Mouse (Mus musculus) CH12.LX (cell line): ENCODE measurements around the gene Tmem35b. TPM values are rescaled to one million over a fixed set of nuclear protein-coding genes. Genes with fewer than 3 reads are reported as not detected.

ENCODE experiments used
- DNase-seq: peaks from one replicate; pipeline ENCODE4 v3.0.0-alpha.2; 2013; ENCODE audit errors: extremely low read depth
- H3K27ac ChIP-seq: 2 replicates; pipeline ENCODE4 v1.5.1; 2012; ENCODE audit warnings: low read depth, mild to moderate bottlenecking, control low read depth, moderate library complexity; ENCODE audit not compliant: insufficient read depth
- H3K27me3 ChIP-seq: replicated peaks from 2 replicates; pipeline ENCODE3; 2012; ENCODE audit warnings: inconsistent platforms
- H3K36me3 ChIP-seq, 2 experiments: replicated peaks in 1 of 2; 2 replicates each; pipeline versions ENCODE3 to v1.6.1; 2012; ENCODE audit warnings: inconsistent platforms in 1 of 2, low read length in 1 of 2, mild to moderate bottlenecking in 1 of 2, mixed read lengths in 1 of 2, moderate library complexity in 1 of 2; ENCODE audit not compliant: control insufficient read depth in 1 of 2, insufficient read depth in 1 of 2
- H3K4me1 ChIP-seq, 2 experiments: 2 replicates each; pipeline ENCODE4 v1.6.1; 2012; ENCODE audit warnings: inconsistent platforms in 1 of 2, moderate library complexity in 1 of 2; ENCODE audit not compliant: insufficient read depth in 2 of 2, control insufficient read depth in 1 of 2
- H3K4me2 ChIP-seq: 2 replicates; pipeline ENCODE4 v1.6.1; 2012; ENCODE audit warnings: low read depth, mild to moderate bottlenecking, control low read depth; ENCODE audit not compliant: poor library complexity, insufficient read depth, severe bottlenecking
- H3K4me3 ChIP-seq, 3 experiments: fragments of 150-350 bp in 1 of 3; sonication (generic) in 1 of 3; replicated peaks in 1 of 3; 2 replicates each; pipeline versions ENCODE3 to v1.5.1; 2011 to 2012; ENCODE audit warnings: low read depth in 2 of 3, low read length in 2 of 3, mild to moderate bottlenecking in 2 of 3, moderate library complexity in 2 of 3, control low read depth in 1 of 3, improper control_type of control experiment in 1 of 3, inconsistent platforms in 1 of 3, mixed read lengths in 1 of 3; ENCODE audit not compliant: poor library complexity in 1 of 3
- H3K79me2 ChIP-seq: replicated peaks from 2 replicates; pipeline ENCODE4 v1.6.1; 2012; ENCODE audit warnings: mild to moderate bottlenecking, moderate library complexity; ENCODE audit not compliant: control insufficient read depth, poor library complexity, insufficient read depth, severe bottlenecking; ENCODE audit errors: extremely low read depth
- H3K9ac ChIP-seq: 2 replicates; pipeline ENCODE4 v1.6.1; 2012; ENCODE audit warnings: low read depth, mild to moderate bottlenecking, control low read depth, moderate library complexity; ENCODE audit not compliant: insufficient read depth
- H3K9me3 ChIP-seq: replicated peaks from 2 replicates; pipeline ENCODE3; 2012; ENCODE audit warnings: low read length, inconsistent platforms, mixed read lengths
- CHD1 ChIP-seq: IDR thresholded peaks from 2 replicates; pipeline ENCODE4 v1.6.1; 2012; ENCODE audit warnings: low read depth, low read length, improper control_type of control experiment, inconsistent platforms
- CTCF ChIP-seq, 2 experiments: IDR thresholded peaks in 1 of 2; conservative IDR thresholded peaks in 1 of 2; 2 replicates each; pipeline ENCODE4 v1.5.1; 2011 to 2012; ENCODE audit warnings: low read depth in 2 of 2, low read length in 2 of 2, improper control_type of control experiment in 1 of 2, inconsistent platforms in 1 of 2, mild to moderate bottlenecking in 1 of 2, moderate library complexity in 1 of 2
- EP300 ChIP-seq: IDR thresholded peaks from 2 replicates; pipeline ENCODE4 v1.6.1; 2011; ENCODE audit warnings: low read length, improper control_type of control experiment
- ETS1 ChIP-seq: conservative IDR thresholded peaks from 2 replicates; pipeline ENCODE4 v1.6.1; 2012; ENCODE audit warnings: low read depth, mild to moderate bottlenecking, inconsistent platforms, low read length, improper control_type of control experiment, moderate library complexity
- HCFC1 ChIP-seq: IDR thresholded peaks from 2 replicates; pipeline ENCODE4 v1.6.1; 2012; ENCODE audit warnings: low read depth, mild to moderate bottlenecking, inconsistent platforms, low read length, improper control_type of control experiment
- MEF2A ChIP-seq: IDR thresholded peaks from 2 replicates; pipeline ENCODE4 v1.6.1; 2014; ENCODE audit warnings: low read depth, mild to moderate bottlenecking, inconsistent platforms, low read length, improper control_type of control experiment, borderline replicate concordance
- MYC ChIP-seq: IDR thresholded peaks from 2 replicates; pipeline ENCODE4 v1.6.1; 2011; ENCODE audit warnings: low read depth, mild to moderate bottlenecking, improper control_type of control experiment, low read length
- POLR2A ChIP-seq: IDR thresholded peaks from 2 replicates; pipeline ENCODE4 v1.6.1; 2011; ENCODE audit warnings: low read depth, mild to moderate bottlenecking, improper control_type of control experiment, low read length
- SMC3 ChIP-seq: IDR thresholded peaks from 2 replicates; pipeline ENCODE4 v1.6.1; 2011; ENCODE audit warnings: low read depth, low read length, improper control_type of control experiment
- ZKSCAN1 ChIP-seq: IDR thresholded peaks from 2 replicates; pipeline ENCODE4 v1.6.1; 2012; ENCODE audit warnings: low read depth, inconsistent platforms, low read length, improper control_type of control experiment, borderline replicate concordance
- ZMIZ1 ChIP-seq: IDR thresholded peaks from 2 replicates; pipeline ENCODE4 v1.6.1; 2012; ENCODE audit warnings: low read depth, mild to moderate bottlenecking, inconsistent platforms, low read length, improper control_type of control experiment
- dilution Hi-C: fragments of 300-500 bp; cut with MboI; formaldehyde crosslinking; loops from 2 replicates; pipeline ENCODE4 v1.14.3; 2020; ENCODE audit warnings: low sequenced_read_pairs; ENCODE audit not compliant: extremely low pct_unique_long_range_greater_than_20kb, extremely low pct_ligation_motif_present
- in situ Hi-C: fragments of 300-500 bp; cut with MboI; formaldehyde crosslinking; loops from 3 replicates; pipeline ENCODE4 v1.14.3; 2019; ENCODE audit warnings: low sequenced_read_pairs, low pct_ligation_motif_present, low pct_unique_long_range_greater_than_20kb, mixed read lengths
- polyA plus RNA-seq: library from polyadenylated mRNA; unstranded; fragments of >175 nt; gene quantifications from 2 replicates; pipeline ENCODE4 v1.2.1, GENCODE M21; 2012; ENCODE audit warnings: low read depth; ENCODE audit not compliant: insufficient read length
- total RNA-seq, 2 experiments: library from RNA; depleted of rRNA; stranded (reverse); fragments of 300-350 nt in 1 of 2; fragments of >200 nt in 1 of 2; gene quantifications; 2 replicates each; pipeline ENCODE4 v1.2.3; 2012 to 2014

The Tmem35b gene
- total and polyA plus RNA-seq, 3 experiments: 7.1 to 14.2 (median 9.4) TPM

- dilution Hi-C loops (no loop called here), in situ Hi-C loops (no loop called here)
- no peak overlapping the region for H3K4me3 ChIP-seq
- TF ChIP-seq SMC3 (no peak), HCFC1 (no peak), EP300 (no peak), MEF2A (no peak)
- TF ChIP-seq, all 38 proteins: peak for 0
- no peak overlapping the region for H3K27ac ChIP-seq
- H3K79me2 ChIP-seq: no peaks in the 10 kb centered on the region
- H3K27me3 ChIP-seq: peaks cover 41% of the 10 kb centered on the region
- no peaks in the 10 kb centered on the region for H3K9me3 ChIP-seq
- H3K9ac ChIP-seq: no peak overlapping the region
- no peak overlapping the region for H3K4me2 ChIP-seq
- no peaks in the 10 kb centered on the region for H3K36me3 ChIP-seq
- H3K4me1 ChIP-seq: no peaks in the 10 kb centered on the region
- no peak for DNase-seq
These were observed 26.5 kb downstream of the Tmem35b start for GRCm38 (mm10) chr4:127150031-127150430.

DNA sequence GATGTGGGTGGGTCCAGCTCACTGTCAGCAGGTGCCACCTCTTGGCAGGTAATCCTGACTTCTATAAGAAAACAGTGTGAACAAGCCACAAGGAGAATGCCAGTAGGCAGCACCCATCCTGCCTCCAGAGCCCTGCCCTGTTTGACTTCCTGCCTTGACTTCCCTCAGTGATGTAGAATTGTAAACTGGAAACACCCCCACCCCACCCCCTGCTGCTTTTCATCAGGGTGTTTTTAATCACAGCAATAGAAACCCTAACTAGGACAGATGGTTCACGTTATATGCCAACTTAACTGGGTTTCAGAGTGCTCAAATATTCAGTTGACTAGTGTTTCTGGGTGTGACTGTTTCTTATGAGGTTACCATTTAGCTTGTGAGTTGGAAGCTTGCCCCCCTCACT, 29.9 kb downstream of the Tmem35b start:
- H3K4me3 ChIP-seq: no peak overlapping the region
- peaks cover 31% of the 10 kb centered on the region for H3K27me3 ChIP-seq
- no peaks in the 10 kb centered on the region for H3K79me2 ChIP-seq
- H3K27ac ChIP-seq: no peak overlapping the region
- no peaks in the 10 kb centered on the region for H3K4me1 ChIP-seq
- no peak for DNase-seq
- TF ChIP-seq ZMIZ1: no peak
- no peak overlapping the region for H3K4me2 ChIP-seq
- in situ Hi-C loops: no loop called here
- no peaks in the 10 kb centered on the region for H3K36me3 ChIP-seq
- no peak overlapping the region for H3K9ac ChIP-seq
- dilution Hi-C loops: no loop called here
- peaks cover 5% of the 10 kb centered on the region for H3K9me3 ChIP-seq

GRCm38 (mm10) chr4:127155757-127156156, 32.3 kb downstream of the Tmem35b start:
- Histone ChIP-seq H3K4me2 (no peak overlapping the region), H3K79me2 (no peaks in the 10 kb centered on the region), H3K9ac (no peak overlapping the region), H3K36me3 (no peaks in the 10 kb centered on the region), H3K9me3 (peaks cover 5% of the 10 kb centered on the region), H3K27ac (no peak overlapping the region), H3K27me3 (peaks cover 21% of the 10 kb centered on the region), H3K4me1 (no peaks in the 10 kb centered on the region), H3K4me3 (no peak overlapping the region)
- in situ Hi-C loops: no loop called here
- TF ChIP-seq CHD1 (no peak), CTCF (conservative IDR thresholded peaks at IDR 0.05 in 1 of 2, IDR thresholded peaks at IDR 0.05 in 1 of 2; ENCODE audit: low read depth in 2 of 2, low read length in 2 of 2) (peak; percentile 14 to 36; a peak in 2 of 4 replicates)
- dilution Hi-C loops: no loop called here
- peak; percentile 12 for DNase-seq

DNA sequence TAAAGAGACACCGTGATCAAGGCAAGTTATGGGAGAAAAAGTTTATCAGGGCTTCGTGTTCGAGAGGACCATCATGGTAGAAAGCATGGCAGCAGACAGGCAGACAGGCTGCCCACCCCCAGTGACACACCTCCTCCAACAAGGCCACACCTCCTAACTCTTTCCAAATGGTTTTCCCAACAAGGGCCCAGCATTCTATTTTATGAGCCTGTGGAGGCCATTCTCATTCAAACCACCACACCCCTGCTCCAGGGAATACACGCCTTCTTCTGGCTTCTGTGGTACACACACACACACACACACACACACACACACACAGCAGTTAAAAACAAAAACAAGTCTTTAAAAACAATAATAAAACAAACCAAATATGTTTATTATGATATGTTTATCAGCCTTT, 34.3 kb downstream of the Tmem35b start:
- Histone ChIP-seq H3K9ac (no peak overlapping the region), H3K9me3 (peaks cover 5% of the 10 kb centered on the region), H3K4me3 (no peak overlapping the region), H3K4me1 (no peaks in the 10 kb centered on the region), H3K36me3 (no peaks in the 10 kb centered on the region), H3K4me2 (no peak overlapping the region), H3K27ac (no peak overlapping the region), H3K27me3 (peaks cover 27% of the 10 kb centered on the region), H3K79me2 (no peaks in the 10 kb centered on the region)
- dilution Hi-C loops: no loop called here
- TF ChIP-seq ZKSCAN1: no peak
- no peak for TF ChIP-seq MYC
- no peak for TF ChIP-seq MEF2A
- TF ChIP-seq POLR2A: no peak
- no peak for TF ChIP-seq ETS1
- in situ Hi-C loops: no loop called here
- no peak for DNase-seq
